23 mouse cellular contexts compared by ENCODE assay signal in the genomic region with DNA sequence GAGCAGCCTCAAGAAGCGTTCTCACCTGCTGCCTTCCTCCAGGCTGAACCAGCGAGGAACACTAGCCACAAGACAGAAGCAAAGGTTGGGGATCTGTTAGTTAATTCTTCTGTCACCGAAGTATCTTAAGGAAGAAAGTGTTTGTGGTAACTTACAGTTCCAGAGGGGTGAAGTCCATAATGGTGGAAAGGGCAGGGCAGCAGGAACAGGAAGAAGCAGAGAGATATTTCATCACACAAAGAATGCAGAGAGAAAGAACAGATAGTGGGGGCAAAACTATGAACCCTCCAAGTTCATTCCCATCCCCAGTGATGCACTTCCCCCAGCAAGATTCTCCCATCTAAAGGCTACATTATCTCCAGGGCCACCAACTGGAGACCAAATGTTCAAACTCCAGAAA.
"Had no signal": no experiment of that assay in that cellular context is flagged by ENCODE, and none has a peak within 500 bp of the region (broad histone marks: within the 10 kb centered on the region; RNA-seq: fewer than 3 reads in every experiment).

No protein-coding gene starts in this region.

- H3K4me1 ChIP-seq: liver, embryonic 13.5 days had no signal

- H3K36me3 ChIP-seq: heart, embryonic 15.5 days; hindbrain, embryonic 13.5 days; hindbrain, embryonic 15.5 days; limb, embryonic 10.5 days; limb, embryonic 12.5 days; liver, embryonic 13.5 days had no signal

- H3K4me2 ChIP-seq: heart, embryonic 11.5 days; heart, embryonic 13.5 days; heart, embryonic 15.5 days; hindbrain, embryonic 13.5 days; hindbrain, embryonic 15.5 days; limb, embryonic 12.5 days; liver, embryonic 11.5 days; liver, embryonic 13.5 days had no signal

- H3K27ac ChIP-seq: heart, adult 2 months; heart, embryonic 13.5 days; heart, embryonic 15.5 days; hindbrain, embryonic 13.5 days; hindbrain, embryonic 15.5 days; hindbrain, postnatal 0 days; kidney, postnatal 0 days; left cerebral cortex, adult 2 months; limb, embryonic 10.5 days; limb, embryonic 12.5 days; liver, embryonic 13.5 days had no signal

- H3K4me3 ChIP-seq: heart, adult 2 months; heart, embryonic 13.5 days; heart, embryonic 15.5 days; hindbrain, embryonic 13.5 days; hindbrain, embryonic 15.5 days; left cerebral cortex, adult 2 months; limb, embryonic 10.5 days; limb, embryonic 12.5 days; liver, embryonic 13.5 days had no signal

- ATAC-seq: hindbrain, postnatal 0 days had no signal

- DNase-seq: gastrocnemius, postnatal 14 days; gastrocnemius, postnatal 36 days; heart, adult 2 months; heart, postnatal 14 days; heart, postnatal 36 days; kidney, adult 18-20 months; kidney, adult 8-10 months; kidney, postnatal 14 days; kidney, postnatal 36 days; layer of hippocampus, adult 9-11 months; liver; liver, embryonic 13.5 days had no signal

- H3K9me3 ChIP-seq: heart, embryonic 13.5 days; heart, embryonic 15.5 days; hindbrain, embryonic 13.5 days; hindbrain, embryonic 15.5 days; limb, embryonic 10.5 days; limb, embryonic 12.5 days; liver, embryonic 13.5 days had no signal

- H3K27me3 ChIP-seq: heart, embryonic 13.5 days; heart, embryonic 15.5 days; hindbrain, embryonic 13.5 days; hindbrain, embryonic 15.5 days; limb, embryonic 12.5 days; liver, embryonic 13.5 days had no signal

- H3K9ac ChIP-seq: heart, embryonic 13.5 days; heart, embryonic 15.5 days; hindbrain, embryonic 13.5 days; hindbrain, embryonic 15.5 days; limb, embryonic 12.5 days; liver, embryonic 13.5 days had no signal
